Mouse (Mus musculus) myocyte (in vitro differentiated cells): ENCODE measurements at regions not wholly inside any gene's neighbourhood (a gene's known extent, or its start where the extent isn't known, plus 50 kb on each side); places are given as distances from the start of the nearest gene placed in this dataset.

ENCODE experiments used
- CEBPB ChIP-seq: IDR thresholded peaks from 2 replicates; pipeline ENCODE4 v1.6.1; 2011; ENCODE audit warnings: mild to moderate bottlenecking, moderate library complexity; ENCODE audit not compliant: poor library complexity, insufficient read depth, severe bottlenecking
- MYOD1 ChIP-seq, 3 experiments: IDR thresholded peaks; one replicate each; pipeline ENCODE4 v1.6.1; 2011; ENCODE audit warnings: control low read depth in 2 of 3, low read depth in 2 of 3, mild to moderate bottlenecking in 2 of 3, moderate library complexity in 1 of 3; ENCODE audit not compliant: insufficient read length in 2 of 3, control insufficient read depth in 1 of 3
- MYOG ChIP-seq, 3 experiments: IDR thresholded peaks; one replicate each; pipeline ENCODE4 v1.6.1; 2011; ENCODE audit warnings: control low read depth in 2 of 3, low read depth in 2 of 3, mild to moderate bottlenecking in 2 of 3; ENCODE audit not compliant: insufficient read length in 2 of 3, control insufficient read depth in 1 of 3, insufficient read depth in 1 of 3
- POLR2A ChIP-seq: IDR thresholded peaks from one replicate; pipeline ENCODE4 v1.6.1; 2011; ENCODE audit warnings: low read depth, mild to moderate bottlenecking, control low read depth, moderate library complexity; ENCODE audit not compliant: insufficient read length
- POLR2AphosphoS2 ChIP-seq: IDR thresholded peaks from one replicate; pipeline ENCODE4 v1.6.1; 2011; ENCODE audit warnings: low read depth, control low read depth; ENCODE audit not compliant: insufficient read length
- REST ChIP-seq: IDR thresholded peaks from one replicate; pipeline ENCODE4 v1.6.1; 2011; ENCODE audit warnings: mild to moderate bottlenecking, control low read depth, moderate library complexity; ENCODE audit not compliant: insufficient read depth, insufficient read length
- SRF ChIP-seq: IDR thresholded peaks from one replicate; pipeline ENCODE4 v1.6.1; 2011; ENCODE audit warnings: low read depth; ENCODE audit not compliant: control insufficient read depth, insufficient read length
- TCF12 ChIP-seq: IDR thresholded peaks from one replicate; pipeline ENCODE4 v1.6.1; 2011; ENCODE audit warnings: mild to moderate bottlenecking, control low read depth; ENCODE audit not compliant: poor library complexity, insufficient read depth, severe bottlenecking

GRCm38 (mm10) chr8:35157711-35158110 is 607.9 kb upstream of the Gm19410 start:
- TF ChIP-seq CEBPB (no peak), SRF (no peak), POLR2A (no peak), POLR2AphosphoS2 (no peak), TCF12 (no peak), MYOD1 (IDR thresholded peaks at IDR 0.05; ENCODE audit: control insufficient read depth in 1 of 3, insufficient read length in 2 of 3, low read depth in 2 of 3) (no peak), REST (no peak), MYOG (IDR thresholded peaks at IDR 0.05; ENCODE audit: control insufficient read depth in 1 of 3, insufficient read depth in 1 of 3, insufficient read length in 2 of 3, low read depth in 2 of 3) (no peak)
